Mouse (Mus musculus) layer of hippocampus, adult 18-20 months (tissue): ENCODE data around the gene Gm28041. TPM values are rescaled to one million over a fixed set of nuclear protein-coding genes. Genes with fewer than 3 reads are reported as not detected.

Experiments
- total RNA-seq, 2 experiments: library from RNA; stranded (reverse); gene quantifications; 2 replicates each; pipeline ENCODE4 v1.2.3; 2021

The Gm28041 gene
- total RNA-seq, 2 experiments from 2014 or later, result 0.84 to 1.2 TPM

Other genes with a start within 250 kb of the Gm28041 start
- 1 to 10 TPM; 5.6 to 6.6 TPM for gene Rsl1, start 202.6 kb downstream of the Gm28041 start, total RNA-seq
- 1 to 10 TPM; 3.0 to 3.5 TPM for gene Zfp455, start 181.2 kb downstream of the Gm28041 start, total RNA-seq
- 10 to 100 TPM; 19.7 to 20.7 TPM for gene Zfp458, start 97.3 kb downstream of the Gm28041 start, total RNA-seq
- 1 to 10 TPM; 4.6 to 5.5 TPM for gene Zfp457, start 69.2 kb downstream of the Gm28041 start, total RNA-seq
- 1 to 10 TPM; 3.7 to 4.1 TPM for gene Zfp595, start 43.2 kb downstream of the Gm28041 start, total RNA-seq
- under 1 TPM in 1 of 2 experiments, not detected in 1; 0.82 TPM for gene Gm28044, start 15.2 kb downstream of the Gm28041 start, total RNA-seq
- gene Zfp953, start 15.1 kb downstream of the Gm28041 start, total RNA-seq, result 1 to 10 TPM in 1 of 2 experiments, under 1 TPM in 1; 0.81 to 1.0 TPM
- gene Zfp456, start 77 bp upstream of the Gm28041 start, total RNA-seq, result under 1 TPM; 0.62 to 0.89 TPM
- gene Zfp429, start 24.1 kb upstream of the Gm28041 start, total RNA-seq, result 1 to 10 TPM; 2.2 to 4.7 TPM
- 1 to 10 TPM; 1.4 to 2.8 TPM for gene Zfp459, start 45.7 kb upstream of the Gm28041 start, total RNA-seq
- 10 to 100 TPM; 13.2 to 14.5 TPM for gene Zfp874a, start 75.9 kb upstream of the Gm28041 start, total RNA-seq
- gene Zfp874b, start 108.5 kb upstream of the Gm28041 start, total RNA-seq, result 10 to 100 TPM; 14.8 to 19.0 TPM
- 1 to 10 TPM; 8.6 to 9.9 TPM for gene Zfp58, start 124.8 kb upstream of the Gm28041 start, total RNA-seq
- gene Gm26965, start 150.4 kb upstream of the Gm28041 start, total RNA-seq, result under 1 TPM in 1 of 2 experiments, not detected in 1; 0.81 TPM
- gene Zfp87, start 150.4 kb upstream of the Gm28041 start, total RNA-seq, result 10 to 100 TPM; 18.7 to 20.7 TPM
- gene Zfp748, start 178.1 kb upstream of the Gm28041 start, total RNA-seq, result 10 to 100 TPM in 1 of 2 experiments, 1 to 10 TPM in 1; 9.5 to 11.0 TPM
- 1 to 10 TPM; 7.7 to 8.1 TPM for gene Zfp729b, start 234.0 kb upstream of the Gm28041 start, total RNA-seq